Comparison of ENCODE assay signal across 19 mouse cellular contexts in the genomic region with DNA sequence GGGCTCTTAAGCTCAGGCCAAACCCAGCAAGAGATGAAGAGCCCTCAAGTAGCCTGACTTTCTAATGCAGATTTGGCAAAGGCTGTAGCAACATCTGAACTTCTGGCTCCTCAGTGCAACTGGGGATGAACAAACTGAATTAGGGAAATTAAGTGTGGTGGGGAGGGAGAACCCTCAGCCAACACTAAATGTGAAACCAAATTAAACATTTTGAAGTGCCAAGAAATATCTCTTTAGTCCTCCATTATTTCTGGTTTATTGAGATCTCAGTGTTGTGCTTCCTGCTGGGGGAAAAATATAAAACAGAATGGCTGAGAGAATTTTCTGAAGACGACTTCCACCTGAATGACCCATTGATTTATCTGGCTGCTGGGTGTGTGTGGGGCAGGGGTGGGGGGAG.
DNase-seq lines count a peak whose midpoint lies in the region; ATAC-seq and TF ChIP-seq lines count a peak whose summit lies in the region.
"Had no signal": no experiment of that assay in that cellular context is flagged by ENCODE, and none has a peak within 500 bp of the region (broad histone marks: within the 10 kb centered on the region; RNA-seq: fewer than 3 reads in every experiment).

No protein-coding gene starts in this region.

- no peak overlapping the region for H3K4me3 ChIP-seq in hindbrain, embryonic 14.5 days (replicated peaks; ENCODE audit: low read length)
- no peak overlapping the region for H3K4me3 ChIP-seq in hindbrain, embryonic 11.5 days (ENCODE audit: low read depth, low read length)
- H3K4me3 ChIP-seq in layer of hippocampus, adult 2 months: no peak overlapping the region
- no peak overlapping the region for H3K4me3 ChIP-seq in embryonic facial prominence, embryonic 15.5 days (replicated peaks)
- H3K4me3 ChIP-seq: erythroblast, embryonic 14.5 days; forebrain, embryonic 10.5 days; forebrain, embryonic 15.5 days; heart, embryonic 10.5 days had no signal

- TF ChIP-seq CTCF in layer of hippocampus, adult 2 months (conservative IDR thresholded peaks at IDR 0.05): no peak
- no peak for TF ChIP-seq CTCF in brain, embryonic 14.5 days (IDR thresholded peaks at IDR 0.05; ENCODE audit: borderline replicate concordance, extremely low read depth, insufficient read depth, insufficient read length)

- no peak overlapping the region for H3K9ac ChIP-seq in hindbrain, embryonic 14.5 days
- no peak overlapping the region for H3K9ac ChIP-seq in hindbrain, embryonic 11.5 days (ENCODE audit: low read depth, low read length)
- H3K9ac ChIP-seq in embryonic facial prominence, embryonic 15.5 days: no peak overlapping the region
- H3K9ac ChIP-seq: forebrain, embryonic 15.5 days had no signal

- no peak for TF ChIP-seq POLR2A in brain, embryonic 14.5 days (IDR thresholded peaks at IDR 0.05; ENCODE audit: borderline replicate concordance, extremely low read depth, insufficient read depth, insufficient read length, poor library complexity, severe bottlenecking)

- H3K27me3 ChIP-seq in hindbrain, embryonic 14.5 days (ENCODE audit: control insufficient read depth, insufficient read depth, low read length): no peaks in the 10 kb centered on the region
- H3K27me3 ChIP-seq in hindbrain, embryonic 11.5 days (ENCODE audit: control insufficient read depth, insufficient read depth, low read length): no peaks in the 10 kb centered on the region
- no peaks in the 10 kb centered on the region for H3K27me3 ChIP-seq in embryonic facial prominence, embryonic 15.5 days
- H3K27me3 ChIP-seq: CH12.LX; forebrain, embryonic 15.5 days had no signal

- no peaks in the 10 kb centered on the region for H3K36me3 ChIP-seq in hindbrain, embryonic 14.5 days (replicated peaks; ENCODE audit: control insufficient read depth, insufficient read depth)
- 0 out of 2 replicates have a peak, but pooled peaks cover 2% of the 10 kb centered on the region for H3K36me3 ChIP-seq in hindbrain, embryonic 11.5 days (ENCODE audit: control insufficient read depth, insufficient read depth, low read length)
- no peaks in the 10 kb centered on the region for H3K36me3 ChIP-seq in embryonic facial prominence, embryonic 15.5 days
- H3K36me3 ChIP-seq: forebrain, embryonic 10.5 days; forebrain, embryonic 15.5 days; heart, embryonic 10.5 days had no signal

- WGBS in hindbrain, embryonic 14.5 days: 9% methylated on average over 1 of the region's 1 CpGs
- WGBS in hindbrain, embryonic 11.5 days: 14% methylated on average over 1 of the region's 1 CpGs
- 24% methylated on average over 1 of the region's 1 CpGs for WGBS in embryonic facial prominence, embryonic 15.5 days

- H3K9me3 ChIP-seq in hindbrain, embryonic 14.5 days (ENCODE audit: control insufficient read depth, low read length): no peaks in the 10 kb centered on the region
- H3K9me3 ChIP-seq in hindbrain, embryonic 11.5 days (ENCODE audit: control insufficient read depth, low read length): no peaks in the 10 kb centered on the region
- H3K9me3 ChIP-seq in embryonic facial prominence, embryonic 15.5 days (replicated peaks): no peaks in the 10 kb centered on the region
- H3K9me3 ChIP-seq: forebrain, embryonic 10.5 days; forebrain, embryonic 15.5 days; heart, embryonic 10.5 days had no signal

- DNase-seq in hindbrain, embryonic 14.5 days (ENCODE audit: low spot score): peak; percentile 32
- no peak for DNase-seq in hindbrain, embryonic 11.5 days (ENCODE audit: low spot score)
- no peak for DNase-seq in layer of hippocampus, adult 2 months (ENCODE audit: low spot score in 2 of 2)
- DNase-seq in layer of hippocampus, postnatal 14 days (ENCODE audit: low spot score in 2 of 2): no peak
- peak; percentile 55 for DNase-seq in brain, embryonic 14.5 days (ENCODE audit: low read depth)
- no peak for DNase-seq in lung, postnatal 36 days
- DNase-seq: adrenal gland, adult 2 months; adrenal gland, postnatal 25 days; cerebellum, adult 2 months; gastrocnemius, postnatal 10 days; heart, adult 18-20 months; heart, postnatal 10 days; kidney, adult 11 months had no signal

- H3K4me1 ChIP-seq in hindbrain, embryonic 14.5 days (replicated peaks; ENCODE audit: control insufficient read depth, insufficient read depth, low read length): peaks cover 7% of the 10 kb centered on the region
- no peaks in the 10 kb centered on the region for H3K4me1 ChIP-seq in hindbrain, embryonic 11.5 days (replicated peaks; ENCODE audit: control insufficient read depth, insufficient read depth, low read length)
- H3K4me1 ChIP-seq in embryonic facial prominence, embryonic 15.5 days: peaks cover 7% of the 10 kb centered on the region; the same call in 1 of the 2 replicates

- no peak overlapping the region for H3K4me2 ChIP-seq in hindbrain, embryonic 14.5 days (replicated peaks)
- H3K4me2 ChIP-seq in hindbrain, embryonic 11.5 days (replicated peaks; ENCODE audit: low read depth, low read length): no peak overlapping the region
- H3K4me2 ChIP-seq in embryonic facial prominence, embryonic 15.5 days (replicated peaks): no peak overlapping the region
- H3K4me2 ChIP-seq: forebrain, embryonic 15.5 days had no signal

- no peak for ATAC-seq in hindbrain, embryonic 14.5 days (ENCODE audit: low FRiP score)
- no peak for ATAC-seq in hindbrain, embryonic 11.5 days (ENCODE audit: low FRiP score)
- no peak for ATAC-seq in embryonic facial prominence, embryonic 15.5 days (ENCODE audit: insufficient number of reproducible peaks, low FRiP score, low TSS enrichment, low read depth)
- ATAC-seq: forebrain, embryonic 15.5 days had no signal

- no peak overlapping the region for H3K27ac ChIP-seq in hindbrain, embryonic 14.5 days
- H3K27ac ChIP-seq in hindbrain, embryonic 11.5 days (ENCODE audit: low read depth, low read length): no peak overlapping the region
- H3K27ac ChIP-seq in layer of hippocampus, adult 2 months: peak overlapping the region; percentile 46; the same call in 1 of the 2 replicates
- H3K27ac ChIP-seq in embryonic facial prominence, embryonic 15.5 days (replicated peaks): peak overlapping the region; percentile 29; the same call in 1 of the 2 replicates
- H3K27ac ChIP-seq: forebrain, embryonic 10.5 days; forebrain, embryonic 15.5 days; heart, embryonic 10.5 days had no signal

Comparison
In these comparisons a context has a peak if more than half of its experiments do, and no peak if none do; other contexts are left out.
1. DNase-seq: peak in hindbrain, embryonic 14.5 days (single experiment) and brain, embryonic 14.5 days (single experiment); none in hindbrain, embryonic 11.5 days (single experiment), layer of hippocampus, adult 2 months (0 of 2), layer of hippocampus, postnatal 14 days (0 of 2) and lung, postnatal 36 days (single experiment).
2. H3K27ac ChIP-seq: peak in layer of hippocampus, adult 2 months (single experiment) and embryonic facial prominence, embryonic 15.5 days (single experiment); none in hindbrain, embryonic 14.5 days (single experiment) and hindbrain, embryonic 11.5 days (single experiment).